Mouse (Mus musculus) lung, postnatal 0 days (tissue): ENCODE data around the gene March5. TPM values are rescaled to one million over a fixed set of nuclear protein-coding genes. Genes with fewer than 3 reads are reported as not detected.
A peak's percentile ranks its signal among the peaks of the same experiment; 100 is the strongest.

Experiments used
- ATAC-seq: fragments of 200-750 bp; cut with Nextera tagmentation; 2 replicates; pipeline ENCODE4 v1.8.0; 2017; ENCODE audit warnings: moderate library complexity
- DNase-seq: peaks from one replicate; pipeline ENCODE4 v3.0.0-alpha.2; 2016; ENCODE audit warnings: low spot score
- H3K27ac ChIP-seq: fragments of 300-500 bp; sonication (generic); 2 replicates; pipeline ENCODE4 v1.5.1; 2014; ENCODE audit warnings: antibody characterized with exemption, mild to moderate bottlenecking, low read length, mixed read lengths
- H3K27me3 ChIP-seq: fragments of 300-500 bp; sonication (generic); replicated peaks from 2 replicates; pipeline ENCODE4 v1.6.1; 2014; ENCODE audit warnings: low read length, mixed read lengths; ENCODE audit not compliant: insufficient read depth
- H3K36me3 ChIP-seq: fragments of 300-500 bp; sonication (generic); 2 replicates; pipeline ENCODE4 v1.6.1; 2014; ENCODE audit warnings: low read length, mixed read lengths; ENCODE audit not compliant: insufficient read depth
- H3K4me1 ChIP-seq: fragments of 300-500 bp; sonication (generic); 2 replicates; pipeline ENCODE4 v1.6.1; 2014; ENCODE audit warnings: antibody characterized with exemption, low read depth, low read length, mixed read lengths; ENCODE audit not compliant: insufficient read depth
- H3K4me2 ChIP-seq: fragments of 300-500 bp; sonication (generic); replicated peaks from 2 replicates; pipeline ENCODE4 v1.6.1; 2014; ENCODE audit warnings: low read depth, mild to moderate bottlenecking, low read length, moderate library complexity, mixed read lengths
- H3K4me3 ChIP-seq: fragments of 300-500 bp; sonication (generic); 2 replicates; pipeline ENCODE4 v1.5.1; 2014; ENCODE audit warnings: low read depth, low read length
- H3K9ac ChIP-seq: fragments of 300-500 bp; sonication (generic); replicated peaks from 2 replicates; pipeline ENCODE4 v1.6.1; 2014; ENCODE audit warnings: low read depth, mild to moderate bottlenecking
- H3K9me3 ChIP-seq: fragments of 300-500 bp; sonication (generic); 2 replicates; pipeline ENCODE4 v1.6.1; 2016; ENCODE audit warnings: low read length, mixed read lengths
- CTCF ChIP-seq: IDR thresholded peaks from 2 replicates; pipeline ENCODE4 v1.5.1; 2016; ENCODE audit warnings: antibody characterized with exemption, mild to moderate bottlenecking
- EP300 ChIP-seq: IDR thresholded peaks from 2 replicates; pipeline ENCODE4 v1.6.1; 2016; ENCODE audit warnings: antibody characterized with exemption, mild to moderate bottlenecking, control low read depth
- WGBS: fragments of 180-500 bp; shearing (Covaris S2); extraction: QIAGEN DNeasy Blood & Tissue Kit; methylation state at CpG from one replicate; pipeline ENCODE4 v1.1.7; 2014; 5-methylcytosine and 5-hydroxymethylcytosine counted together
- polyA plus RNA-seq: library from polyadenylated mRNA; unstranded; fragments of >200 nt; fragmentation: Nextera tagmentation; extraction: Ambion mirVana; gene quantifications from 2 replicates; pipeline ENCODE4 v1.2.1, GENCODE M21; 2015

Gene March5
- polyA plus RNA-seq, 1 experiment from 2014 or later = 83.1 TPM

GRCm38 (mm10) chr19:37208176-37208755, 923 bp downstream of the March5 start, which contains the start of gene Cpeb3:
Gene Cpeb3, minus strand, starts transcription at chr19:37208601.
- Histone ChIP-seq H3K9ac (peak within 1 kb of the TSS; percentile 85), H3K4me3 (peak within 1 kb of the TSS; percentile 96), H3K27ac (peak within 1 kb of the TSS; percentile 92), H3K4me2 (peak within 1 kb of the TSS; percentile 89), H3K9me3 (no peaks in the 10 kb centered on the region), H3K27me3 (no peaks in the 10 kb centered on the region), H3K4me1 (peaks cover 10% of the 10 kb centered on the region; the same call in 1 of the 2 replicates), H3K36me3 (no peaks in the 10 kb centered on the region)
- ATAC-seq = no peak
- peak; percentile 69 for DNase-seq
- WGBS = under 1% methylated on average over 15 of the region's 15 CpGs
- TF ChIP-seq CTCF (peak; percentile 59), EP300 (no peak)

DNA sequence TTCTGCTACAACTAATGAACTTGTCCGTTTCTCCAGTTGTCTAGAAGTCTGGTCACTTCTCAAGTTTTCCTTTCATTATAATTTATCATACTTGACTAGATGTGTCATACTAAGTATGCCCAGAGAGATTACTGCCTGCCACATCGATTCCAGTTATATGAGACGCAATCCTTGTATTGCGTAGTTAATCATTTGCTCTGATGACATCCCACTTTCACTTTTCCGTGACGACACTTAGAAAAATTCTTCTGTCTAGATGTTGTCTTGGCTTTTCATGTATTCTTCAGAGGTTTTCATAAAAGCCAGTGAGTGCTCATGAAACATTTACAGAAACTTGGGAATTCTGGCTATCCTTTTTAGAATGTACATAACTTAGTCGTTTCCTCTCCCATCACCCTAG, 1.6 kb downstream of the March5 start:
- peaks cover 10% of the 10 kb centered on the region; the same call in 1 of the 2 replicates for H3K4me1 ChIP-seq
- H3K4me2 ChIP-seq = peak overlapping the region; percentile 89
- 0 out of 2 replicates have a peak overlapping the region, but pooled peaks have one; percentile 85 for H3K9ac ChIP-seq
- no peaks in the 10 kb centered on the region for H3K27me3 ChIP-seq
- ATAC-seq (no peak), DNase-seq (peak; percentile 16)
- H3K27ac ChIP-seq = no peak overlapping the region
- peak overlapping the region; percentile 96 for H3K4me3 ChIP-seq
- no peaks in the 10 kb centered on the region for H3K9me3 ChIP-seq
- 33% methylated on average over 7 of the region's 7 CpGs for WGBS
- TF ChIP-seq EP300 = no peak
- TF ChIP-seq CTCF = no peak
- H3K36me3 ChIP-seq = no peaks in the 10 kb centered on the region

GRCm38 (mm10) chr19:37209467-37210128, 2.3 kb downstream of the March5 start:
- WGBS = 77% methylated on average over 8 of the region's 8 CpGs
- Histone ChIP-seq H3K4me3 (no peak overlapping the region), H3K4me1 (peaks cover 10% of the 10 kb centered on the region; the same call in 1 of the 2 replicates), H3K4me2 (peak overlapping the region; percentile 89; the same call in 1 of the 2 replicates), H3K9me3 (no peaks in the 10 kb centered on the region), H3K27me3 (no peaks in the 10 kb centered on the region), H3K36me3 (no peaks in the 10 kb centered on the region), H3K9ac (no peak overlapping the region), H3K27ac (no peak overlapping the region)
- ATAC-seq (no peak), DNase-seq (peak; percentile 10)
- TF ChIP-seq EP300 (no peak), CTCF (peak; percentile 49)

GRCm38 (mm10) chr19:37210457-37210856, 3.1 kb downstream of the March5 start:
- TF ChIP-seq EP300 = no peak
- no peak for TF ChIP-seq CTCF
- H3K4me2 ChIP-seq = no peak overlapping the region
- H3K36me3 ChIP-seq = no peaks in the 10 kb centered on the region
- no peak overlapping the region for H3K4me3 ChIP-seq
- H3K9ac ChIP-seq = no peak overlapping the region
- ATAC-seq = no peak
- H3K4me1 ChIP-seq = peaks cover 13% of the 10 kb centered on the region; the same call in 1 of the 2 replicates
- no peak for DNase-seq
- H3K9me3 ChIP-seq = no peaks in the 10 kb centered on the region
- no peaks in the 10 kb centered on the region for H3K27me3 ChIP-seq
- 96% methylated on average over 4 of the region's 4 CpGs for WGBS
- no peak overlapping the region for H3K27ac ChIP-seq

GRCm38 (mm10) chr19:37211416-37211815, 4.1 kb downstream of the March5 start:
- TF ChIP-seq EP300 (no peak), CTCF (no peak)
- no peaks in the 10 kb centered on the region for H3K9me3 ChIP-seq
- H3K4me1 ChIP-seq = peaks cover 14% of the 10 kb centered on the region; the same call in 1 of the 2 replicates
- WGBS = 74% methylated on average over 3 of the region's 3 CpGs
- no peaks in the 10 kb centered on the region for H3K36me3 ChIP-seq
- H3K9ac ChIP-seq = no peak overlapping the region
- H3K4me2 ChIP-seq = no peak overlapping the region
- no peak overlapping the region for H3K4me3 ChIP-seq
- no peak for ATAC-seq
- H3K27me3 ChIP-seq = no peaks in the 10 kb centered on the region
- no peak for DNase-seq
- H3K27ac ChIP-seq = no peak overlapping the region

- Histone ChIP-seq H3K36me3 (peaks cover 20% of the 10 kb centered on the region), H3K27ac (no peak overlapping the region), H3K9ac (no peak overlapping the region), H3K27me3 (no peaks in the 10 kb centered on the region), H3K4me2 (no peak overlapping the region), H3K4me3 (no peak overlapping the region), H3K4me1 (peaks cover 6% of the 10 kb centered on the region; the same call in 1 of the 2 replicates), H3K9me3 (no peaks in the 10 kb centered on the region)
- 5% methylated on average over 2 of the region's 2 CpGs for WGBS
- no peak for ATAC-seq
- DNase-seq = peak; percentile 11
- TF ChIP-seq EP300 (no peak), CTCF (no peak)
Observed at GRCm38 (mm10) chr19:37214711-37215110, 7.4 kb downstream of the March5 start.
